Mouse (Mus musculus): ENCODE measurements around the gene Bpifa5. TPM values are rescaled to one million over a fixed set of nuclear protein-coding genes. Genes with fewer than 3 reads are reported as not detected.

The Bpifa5 gene
- total RNA-seq, 2 experiments from 2014 or later, result not detected

- Histone ChIP-seq H3K27ac (peak overlapping the region; percentile 10; the same call in 1 of the 2 replicates), H3K4me3 (no peak overlapping the region)
- TF ChIP-seq CTCF (IDR thresholded peaks at IDR 0.05), result no peak
- intact Hi-C loops (cut with DNase I), result no loop called here
- DNase-seq (ENCODE audit: extremely low spot score in 1 of 2, low spot score in 2 of 2), result no peak
These were observed 22.9 kb downstream of the Bpifa5 start for GRCm38 (mm10) chr2:154185319-154185718.

DNA sequence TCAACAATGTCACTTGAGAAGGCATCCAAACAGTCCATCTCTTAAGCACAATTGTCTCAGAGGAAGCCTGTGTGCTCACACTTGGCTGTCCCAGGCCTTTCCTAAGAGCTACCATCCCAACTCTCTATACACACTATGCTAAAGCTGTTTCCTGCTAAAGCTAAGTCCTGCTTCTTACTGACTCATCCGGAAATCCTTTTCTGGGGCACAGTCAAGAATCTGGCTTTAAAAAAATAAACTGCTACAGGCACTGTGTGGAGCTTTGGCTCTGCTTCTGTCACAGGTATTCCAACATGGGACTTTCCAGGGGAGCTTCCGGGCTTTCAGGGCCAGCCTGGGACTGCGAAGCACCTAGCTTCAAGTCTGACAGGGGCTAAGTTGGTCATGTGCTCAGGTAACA is 23.3 kb downstream of the Bpifa5 start:
- no peak for TF ChIP-seq CTCF (IDR thresholded peaks at IDR 0.05)
- H3K4me3 ChIP-seq, result no peak overlapping the region
- intact Hi-C loops (cut with DNase I), result no loop called here
- H3K27ac ChIP-seq, result peak overlapping the region; percentile 10; the same call in 1 of the 2 replicates
- no peak for DNase-seq (ENCODE audit: extremely low spot score in 1 of 2, low spot score in 2 of 2)

DNA sequence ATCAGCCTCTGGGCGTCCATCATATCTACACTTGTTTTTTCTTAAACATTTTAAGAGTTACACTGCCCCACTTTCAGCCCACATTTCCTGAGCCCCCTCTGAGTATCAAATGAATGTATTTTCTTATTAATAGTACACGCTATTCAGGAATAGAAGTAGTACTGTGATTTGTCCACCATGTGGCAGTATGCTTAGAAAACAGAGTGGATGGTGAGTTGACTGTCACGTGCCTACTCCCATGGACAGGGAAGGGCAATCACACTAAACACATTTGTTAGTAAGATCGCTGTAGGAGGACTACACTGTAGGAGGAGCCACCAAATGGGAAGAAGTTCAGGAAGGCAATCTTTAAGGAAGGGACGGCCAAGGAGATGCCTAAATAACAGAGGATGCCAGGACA is 25.1 kb downstream of the Bpifa5 start:
- DNase-seq (ENCODE audit: extremely low spot score in 1 of 2, low spot score in 2 of 2), result no peak
- Histone ChIP-seq H3K4me3 (no peak overlapping the region), H3K27ac (no peak overlapping the region)
- intact Hi-C loops (cut with DNase I), result no loop called here
- TF ChIP-seq CTCF (IDR thresholded peaks at IDR 0.05), result peak; percentile 40

DNA sequence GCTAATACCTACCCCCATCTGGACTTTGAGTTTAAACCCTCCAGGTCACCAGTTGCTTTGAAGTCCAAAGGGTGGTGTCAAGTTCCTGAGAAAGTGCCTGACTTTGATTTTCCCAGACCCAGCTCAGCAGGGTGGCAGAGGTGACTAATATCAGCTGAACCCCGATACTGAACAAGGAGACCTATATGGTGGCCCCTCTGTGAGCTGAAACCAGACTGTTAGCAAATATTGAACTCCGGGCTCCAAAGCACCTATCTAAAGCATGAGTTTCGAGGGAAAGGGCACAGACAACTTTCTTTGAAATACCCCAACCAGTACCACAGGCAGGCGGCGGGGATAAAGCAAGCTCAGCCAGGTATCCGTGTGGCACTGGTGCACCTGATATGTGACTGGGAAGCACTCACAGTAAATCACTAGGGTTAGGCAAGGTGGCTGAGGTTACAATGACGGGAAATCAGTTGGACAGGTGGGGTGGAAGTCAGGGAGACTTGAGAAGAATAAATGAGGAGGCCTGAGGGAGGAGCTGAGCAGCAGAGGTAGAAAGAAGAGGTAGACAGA is 27.5 kb downstream of the Bpifa5 start:
- Histone ChIP-seq H3K4me3 (no peak overlapping the region), H3K27ac (no peak overlapping the region)
- intact Hi-C loops (cut with DNase I), result no loop called here
- no peak for TF ChIP-seq CTCF (IDR thresholded peaks at IDR 0.05)
- no peak for DNase-seq (ENCODE audit: extremely low spot score in 1 of 2, low spot score in 2 of 2)

- Histone ChIP-seq H3K27ac (no peak within 1 kb of the TSS), H3K4me3 (no peak within 1 kb of the TSS)
- intact Hi-C loops (cut with DNase I), result no loop called here
- DNase-seq (ENCODE audit: extremely low spot score in 1 of 2, low spot score in 2 of 2), result no peak
- peak; percentile 36 for TF ChIP-seq CTCF (IDR thresholded peaks at IDR 0.05)
These were observed 28.3 kb downstream of the Bpifa5 start, which contains the start of gene Bpifb1 for GRCm38 (mm10) chr2:154190546-154191258. Gene Bpifb1 (plus strand): TSS chr2:154190818.

DNA sequence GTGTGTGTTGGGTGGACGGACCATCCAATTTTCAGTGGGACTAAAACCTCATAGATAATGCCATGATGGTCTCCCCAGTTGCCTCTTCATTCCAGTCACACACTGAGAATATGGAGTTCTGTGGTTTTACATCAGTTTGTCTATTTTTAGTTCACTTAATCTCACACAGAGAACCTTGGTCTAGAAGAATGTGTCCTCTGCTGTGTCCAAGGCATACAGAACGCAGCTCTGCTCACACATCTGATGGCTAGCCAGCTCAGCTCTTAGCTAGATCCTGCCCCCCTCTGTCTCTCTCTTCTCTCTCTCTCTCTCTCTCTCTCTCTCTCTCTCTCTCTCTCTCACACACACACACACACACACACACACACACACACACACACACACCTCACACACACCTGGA is 29.7 kb downstream of the Bpifa5 start:
- TF ChIP-seq CTCF (IDR thresholded peaks at IDR 0.05), result no peak

DNA sequence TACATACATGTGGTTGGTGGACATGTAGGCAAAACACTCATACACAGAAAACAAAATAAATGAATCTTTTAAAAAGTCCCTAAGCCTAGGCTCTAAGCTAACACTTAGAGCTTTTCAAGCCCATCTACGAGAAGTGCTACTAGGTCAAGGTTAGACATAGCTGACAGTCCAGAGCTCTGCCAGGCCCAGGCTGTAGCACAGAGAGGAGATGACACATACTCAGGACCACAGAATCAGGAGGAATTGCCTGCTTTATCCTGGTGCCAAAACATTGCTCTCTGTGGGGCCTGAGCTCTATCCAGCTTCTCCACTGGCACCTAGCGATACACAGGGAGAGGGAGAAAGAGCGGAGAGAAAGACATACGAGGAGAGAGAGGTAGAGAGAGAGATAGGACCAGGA is 30.7 kb downstream of the Bpifa5 start:
- TF ChIP-seq CTCF (IDR thresholded peaks at IDR 0.05), result no peak
- Histone ChIP-seq H3K4me3 (no peak overlapping the region), H3K27ac (no peak overlapping the region)
- DNase-seq (ENCODE audit: extremely low spot score in 1 of 2, low spot score in 2 of 2), result no peak
- intact Hi-C loops (cut with DNase I), result no loop called here

More for the DNA sequence above, 29.7 kb downstream of the Bpifa5 start:
- H3K27ac ChIP-seq, result no peak overlapping the region
- no peak overlapping the region for H3K4me3 ChIP-seq
- DNase-seq (ENCODE audit: extremely low spot score in 1 of 2, low spot score in 2 of 2), result no peak
- intact Hi-C loops (cut with DNase I), result no loop called here

- no peak for TF ChIP-seq CTCF (IDR thresholded peaks at IDR 0.05)
- intact Hi-C loops (cut with DNase I), result no loop called here
- DNase-seq (ENCODE audit: extremely low spot score in 1 of 2, low spot score in 2 of 2), result no peak
- Histone ChIP-seq H3K4me3 (no peak overlapping the region), H3K27ac (no peak overlapping the region)
These were observed 31.6 kb downstream of the Bpifa5 start for GRCm38 (mm10) chr2:154193994-154194504.

DNA sequence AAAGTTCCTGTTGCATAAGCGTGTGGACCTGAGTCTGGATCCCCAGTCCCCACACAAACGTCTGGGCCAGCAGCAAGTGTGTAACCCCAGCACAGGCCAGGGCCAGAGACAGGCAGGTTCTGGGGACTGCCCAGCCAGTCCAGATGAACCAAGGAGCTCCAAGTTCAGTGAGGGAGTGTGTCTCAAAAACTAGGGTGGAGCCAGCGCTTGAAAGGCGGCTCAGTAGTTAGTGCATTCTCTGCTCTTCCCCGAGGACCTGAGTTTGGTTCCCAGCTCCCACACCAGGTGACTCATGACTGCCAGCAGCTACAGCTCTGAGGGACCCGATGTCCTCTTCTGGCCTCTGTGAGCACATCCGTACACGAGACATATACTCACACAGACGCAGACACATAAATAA is 34.6 kb downstream of the Bpifa5 start:
- no peak overlapping the region for H3K4me3 ChIP-seq
- H3K27ac ChIP-seq, result no peak overlapping the region
- no peak for DNase-seq (ENCODE audit: extremely low spot score in 1 of 2, low spot score in 2 of 2)
- intact Hi-C loops (cut with DNase I), result no loop called here
- no peak for TF ChIP-seq CTCF (IDR thresholded peaks at IDR 0.05)

GRCm38 (mm10) chr2:154204630-154205029 is 42.2 kb downstream of the Bpifa5 start:
- no peak overlapping the region for H3K4me3 ChIP-seq
- H3K27ac ChIP-seq, result no peak overlapping the region
- intact Hi-C loops (cut with DNase I), result no loop called here
- DNase-seq (ENCODE audit: extremely low spot score in 1 of 2, low spot score in 2 of 2), result no peak
- no peak for TF ChIP-seq CTCF (IDR thresholded peaks at IDR 0.05)

- no peak overlapping the region for H3K27ac ChIP-seq
- intact Hi-C loops (cut with DNase I), result no loop called here
- peak; percentile 55 for TF ChIP-seq CTCF (IDR thresholded peaks at IDR 0.05)
- H3K4me3 ChIP-seq, result no peak overlapping the region
- DNase-seq (ENCODE audit: extremely low spot score in 1 of 2, low spot score in 2 of 2), result no peak
These were observed 44.5 kb downstream of the Bpifa5 start for GRCm38 (mm10) chr2:154206908-154207307.

- H3K4me3 ChIP-seq, result no peak overlapping the region
- no peak overlapping the region for H3K27ac ChIP-seq
- TF ChIP-seq CTCF (IDR thresholded peaks at IDR 0.05), result peak; percentile 68
- DNase-seq (ENCODE audit: extremely low spot score in 1 of 2, low spot score in 2 of 2), result no peak
- intact Hi-C loops (cut with DNase I), result loop anchor here (2.0 kb wide), 2 partner anchors 90 to 166 kb away; no protein-coding TSS in a partner anchor
These were observed 46.7 kb downstream of the Bpifa5 start for GRCm38 (mm10) chr2:154209112-154209511.
